Mouse (Mus musculus): ENCODE results near the gene Gm5737.

The Gm5737 gene

GRCm38 (mm10) chr7:120874764-120875539, 62.8 kb downstream of the Gm5737 start:
- in situ Hi-C loops (cut with MboI, MseI) = no loop called here

DNA sequence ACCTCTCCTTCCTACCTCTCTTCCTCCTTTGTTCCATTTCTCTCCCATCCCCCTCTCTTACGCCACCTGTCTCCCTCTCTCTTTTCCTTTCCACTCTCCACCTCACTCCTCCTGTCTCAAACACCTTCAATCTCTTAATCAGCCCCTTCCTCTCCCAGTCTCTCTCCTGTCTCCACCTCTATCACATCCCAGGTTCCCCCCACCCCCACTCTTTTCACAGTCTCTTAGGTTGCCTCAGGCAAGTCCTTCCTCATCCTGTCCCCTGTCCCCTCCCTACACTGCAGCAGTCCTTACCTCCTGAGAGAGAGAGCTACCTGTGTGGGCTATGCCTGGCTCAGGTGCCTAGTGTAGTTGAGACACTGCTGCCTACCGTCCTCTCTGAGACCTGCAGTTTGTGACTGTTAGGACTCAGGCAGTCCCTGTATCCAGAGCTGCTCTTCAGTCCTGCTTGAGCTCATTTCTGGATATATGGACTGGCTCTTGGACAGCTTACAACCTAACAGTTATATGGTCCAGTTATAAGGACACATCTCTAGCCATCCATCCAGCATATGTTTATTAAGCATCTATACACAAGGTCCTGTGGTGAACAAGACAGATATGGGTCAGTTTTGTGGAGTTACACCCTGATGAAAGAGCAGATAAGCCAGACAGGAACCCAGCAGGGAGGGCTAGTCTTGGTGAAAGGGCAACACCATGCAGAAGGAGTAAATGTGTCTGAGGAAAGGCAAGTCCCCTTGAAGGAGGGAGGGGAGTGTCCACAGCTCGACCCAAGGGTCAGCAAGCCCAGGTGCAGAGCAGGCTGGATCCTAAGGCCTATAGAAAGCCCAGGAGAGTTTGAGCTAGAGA, 63.6 kb downstream of the Gm5737 start:
- in situ Hi-C loops (cut with MboI, MseI) = no loop called here

GRCm38 (mm10) chr7:120878271-120878670, 66.1 kb downstream of the Gm5737 start:
- in situ Hi-C loops (cut with MboI, MseI) = no loop called here

DNA sequence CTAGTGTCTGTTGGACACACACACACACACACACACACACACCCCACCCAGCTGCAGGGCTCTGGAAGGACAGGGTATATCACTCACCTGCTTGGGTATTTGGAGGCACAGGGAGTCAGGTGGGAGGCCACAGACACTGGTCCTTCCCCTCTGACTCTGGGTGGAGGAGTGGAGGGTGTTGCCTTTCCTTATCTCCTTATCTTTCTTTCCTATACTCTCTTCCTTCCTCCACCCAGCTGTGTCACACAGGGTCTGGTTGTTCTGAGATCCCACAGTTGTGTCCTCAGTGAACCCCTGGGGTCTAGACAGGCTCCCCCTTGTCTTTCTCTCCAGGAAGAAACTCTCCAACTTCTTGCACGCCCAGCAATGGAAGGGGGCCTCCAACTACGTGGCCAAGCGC, 67.8 kb downstream of the Gm5737 start:
- in situ Hi-C loops (cut with MboI, MseI) = no loop called here

GRCm38 (mm10) chr7:120880770-120881169, 68.6 kb downstream of the Gm5737 start:
- in situ Hi-C loops (cut with MboI, MseI) = no loop called here

Measured in T-helper 2 cell (primary cell).